Mouse (Mus musculus) forebrain, embryonic 15.5 days (tissue): ENCODE measurements at regions not wholly inside any gene's neighbourhood (a gene's known extent, or its start where the extent isn't known, plus 50 kb on each side); places are given as distances from the start of the nearest gene placed in this dataset.
"Not testable (repeated sequence)": the region's sequence is repeated elsewhere in the genome, so short reads cannot be mapped to it uniquely, and the experiment has no call there.

Experiments used
- ATAC-seq: fragments of 200-750 bp; cut with Nextera tagmentation; replicated peaks from 2 replicates; pipeline ENCODE4 v1.8.0; 2017; ENCODE audit warnings: mild to moderate bottlenecking, moderate TSS enrichment, moderate library complexity
- H3K27ac ChIP-seq: fragments of 300-500 bp; sonication (generic); replicated peaks from 2 replicates; pipeline ENCODE4 v1.5.1; 2015; ENCODE audit warnings: mild to moderate bottlenecking, inconsistent platforms
- H3K27me3 ChIP-seq: fragments of 300-500 bp; sonication (generic); 2 replicates; pipeline ENCODE4 v1.6.1; 2015; ENCODE audit warnings: inconsistent platforms
- H3K36me3 ChIP-seq: fragments of 300-500 bp; sonication (generic); 2 replicates; pipeline ENCODE4 v1.6.1; 2015; ENCODE audit warnings: mild to moderate bottlenecking, inconsistent platforms
- H3K4me1 ChIP-seq: fragments of 300-500 bp; sonication (generic); 2 replicates; pipeline ENCODE4 v1.6.1; 2015; ENCODE audit warnings: inconsistent platforms
- H3K4me2 ChIP-seq: fragments of 300-500 bp; sonication (generic); replicated peaks from 2 replicates; pipeline ENCODE4 v1.6.1; 2015; ENCODE audit warnings: mild to moderate bottlenecking, inconsistent platforms
- H3K4me3 ChIP-seq: fragments of 300-500 bp; sonication (generic); 2 replicates; pipeline ENCODE4 v1.5.1; 2015; ENCODE audit warnings: mild to moderate bottlenecking, inconsistent platforms
- H3K9ac ChIP-seq: fragments of 300-500 bp; sonication (generic); replicated peaks from 2 replicates; pipeline ENCODE4 v1.6.1; 2015; ENCODE audit warnings: mild to moderate bottlenecking, inconsistent platforms
- H3K9me3 ChIP-seq: fragments of 300-500 bp; sonication (generic); 2 replicates; pipeline ENCODE4 v1.6.1; 2016; ENCODE audit warnings: inconsistent platforms
- WGBS: fragments of 180-500 bp; shearing (Covaris S2); methylation state at CpG from one replicate; pipeline ENCODE4 v1.1.7; 2015; ENCODE audit warnings: mixed read lengths; 5-methylcytosine and 5-hydroxymethylcytosine counted together

DNA sequence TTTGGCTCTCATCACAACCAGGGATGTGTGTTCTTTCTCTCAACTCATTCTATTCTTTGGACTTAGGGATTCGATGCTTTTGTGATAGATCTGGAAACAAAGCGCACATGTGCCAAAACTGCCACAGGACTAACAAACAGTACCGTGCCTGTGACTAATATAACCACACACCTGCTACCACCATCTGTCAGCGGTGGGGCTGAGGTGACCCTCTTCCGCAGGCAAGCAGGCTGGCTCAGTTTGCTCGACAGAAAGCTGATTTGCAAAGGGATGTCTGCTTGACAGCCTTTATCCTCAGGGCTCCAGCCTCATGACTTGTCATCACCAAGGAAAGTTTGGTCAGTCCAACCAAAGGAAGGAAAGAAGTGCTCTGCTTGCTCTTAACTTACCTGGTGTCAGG, 146.7 kb upstream of the Fer start:
- no peak overlapping the region for H3K27ac ChIP-seq
- WGBS = 57% methylated on average over 6 of the region's 6 CpGs
- H3K36me3 ChIP-seq = no peaks in the 10 kb centered on the region
- no peaks in the 10 kb centered on the region for H3K9me3 ChIP-seq
- no peak overlapping the region for H3K4me2 ChIP-seq
- H3K4me1 ChIP-seq = peaks cover 14% of the 10 kb centered on the region; the same call in 1 of the 2 replicates
- ATAC-seq = peak; percentile 76
- no peak overlapping the region for H3K4me3 ChIP-seq
- no peak overlapping the region for H3K9ac ChIP-seq
- no peaks in the 10 kb centered on the region for H3K27me3 ChIP-seq

DNA sequence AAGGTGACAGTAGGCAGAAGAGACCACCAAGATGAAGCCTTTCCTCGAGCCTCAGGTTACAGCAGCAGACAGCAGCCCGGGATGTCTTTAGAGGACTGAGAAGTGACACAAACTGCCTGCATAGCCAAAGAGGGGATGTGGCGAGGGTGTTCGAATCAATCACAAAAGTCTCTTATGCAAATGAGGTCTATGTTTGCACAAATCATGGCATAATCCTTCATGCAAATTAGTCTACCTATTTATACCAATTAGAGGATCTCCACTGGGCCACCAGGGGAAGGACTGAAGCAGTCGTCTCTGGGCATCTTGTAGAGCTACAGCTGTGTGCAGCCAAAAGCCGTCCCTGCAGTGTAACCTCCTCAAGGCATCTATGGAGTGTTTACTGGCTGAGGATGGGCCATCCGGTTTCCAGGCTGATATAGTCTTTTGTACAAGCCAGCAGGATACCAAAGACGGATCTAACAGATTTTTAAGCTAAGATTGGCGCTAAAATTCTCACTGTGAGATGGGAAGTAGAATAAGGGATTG, 145.7 kb upstream of the Fer start:
- no peaks in the 10 kb centered on the region for H3K9me3 ChIP-seq
- no peak overlapping the region for H3K4me2 ChIP-seq
- no peak overlapping the region for H3K4me3 ChIP-seq
- no peak for ATAC-seq
- H3K27me3 ChIP-seq = no peaks in the 10 kb centered on the region
- H3K9ac ChIP-seq = no peak overlapping the region
- peaks cover 14% of the 10 kb centered on the region; the same call in 1 of the 2 replicates for H3K4me1 ChIP-seq
- 33% methylated on average over 9 of the region's 9 CpGs for WGBS
- H3K36me3 ChIP-seq = no peaks in the 10 kb centered on the region
- no peak overlapping the region for H3K27ac ChIP-seq

DNA sequence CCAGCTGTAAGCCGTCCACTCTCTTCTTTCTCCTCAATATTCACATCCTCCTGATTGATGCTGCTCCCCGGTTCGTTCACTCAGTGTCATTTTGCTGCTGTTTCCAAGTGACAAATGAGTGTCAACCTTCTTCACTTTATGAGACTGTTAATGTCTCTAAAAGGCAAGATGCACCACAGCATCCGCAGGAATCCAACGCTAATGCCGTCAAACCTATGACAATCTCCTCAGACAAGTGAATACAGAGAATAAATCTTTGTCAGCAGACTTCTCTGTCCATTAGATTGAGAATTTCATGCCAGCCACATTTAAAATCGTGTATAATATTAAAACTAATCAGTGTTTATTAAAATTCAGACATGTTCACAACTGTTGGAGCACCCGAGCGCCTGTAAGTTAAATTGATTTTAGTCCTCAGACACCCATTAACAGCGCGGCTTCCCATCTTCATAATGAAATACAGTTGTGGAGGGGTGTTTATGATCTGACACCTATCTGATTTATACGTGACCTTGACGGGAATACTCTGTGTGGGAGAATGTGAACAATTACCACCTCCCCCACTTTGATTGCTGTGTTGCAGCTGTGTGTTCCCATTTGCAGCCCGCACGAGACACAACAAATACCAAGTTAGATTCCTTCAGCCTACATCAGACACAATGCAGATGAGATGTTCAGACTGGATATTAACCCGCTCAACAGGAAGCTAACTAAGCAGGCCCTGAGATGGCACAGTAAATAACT, 143.7 kb upstream of the Fer start:
- WGBS = 69% methylated on average over 16 of the region's 16 CpGs
- no peak for ATAC-seq

DNA sequence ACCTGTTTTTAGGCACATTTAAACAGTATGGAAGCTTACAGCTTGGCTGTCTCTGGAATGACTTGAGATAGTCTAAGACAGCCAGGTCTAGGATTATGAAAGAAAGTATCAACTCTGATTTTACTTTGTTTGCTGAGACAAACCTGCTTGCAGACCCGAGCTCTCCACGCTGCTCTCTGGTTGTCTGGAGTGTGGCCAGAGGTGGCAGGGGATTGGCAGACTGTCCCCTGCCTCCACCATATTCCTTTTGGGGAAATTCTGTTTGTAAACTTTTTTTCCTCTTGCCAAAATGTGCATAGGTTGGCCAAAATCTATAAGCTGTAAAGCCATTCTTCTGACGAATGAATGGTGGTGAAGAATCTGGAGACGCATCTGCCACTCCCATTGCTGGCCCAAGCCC, 143.1 kb upstream of the Fer start:
- Histone ChIP-seq H3K4me2 (no peak overlapping the region), H3K9me3 (no peaks in the 10 kb centered on the region), H3K36me3 (no peaks in the 10 kb centered on the region), H3K27ac (no peak overlapping the region), H3K9ac (no peak overlapping the region), H3K27me3 (no peaks in the 10 kb centered on the region), H3K4me1 (peaks cover 14% of the 10 kb centered on the region; the same call in 1 of the 2 replicates), H3K4me3 (no peak overlapping the region)
- 71% methylated on average over 4 of the region's 4 CpGs for WGBS
- ATAC-seq = no peak

More for the DNA sequence above, 143.7 kb upstream of the Fer start:
- Histone ChIP-seq H3K9ac (no peak overlapping the region), H3K4me1 (peaks cover 14% of the 10 kb centered on the region; the same call in 1 of the 2 replicates), H3K4me3 (no peak overlapping the region), H3K36me3 (no peaks in the 10 kb centered on the region), H3K9me3 (no peaks in the 10 kb centered on the region), H3K27me3 (no peaks in the 10 kb centered on the region), H3K27ac (no peak overlapping the region), H3K4me2 (no peak overlapping the region)

DNA sequence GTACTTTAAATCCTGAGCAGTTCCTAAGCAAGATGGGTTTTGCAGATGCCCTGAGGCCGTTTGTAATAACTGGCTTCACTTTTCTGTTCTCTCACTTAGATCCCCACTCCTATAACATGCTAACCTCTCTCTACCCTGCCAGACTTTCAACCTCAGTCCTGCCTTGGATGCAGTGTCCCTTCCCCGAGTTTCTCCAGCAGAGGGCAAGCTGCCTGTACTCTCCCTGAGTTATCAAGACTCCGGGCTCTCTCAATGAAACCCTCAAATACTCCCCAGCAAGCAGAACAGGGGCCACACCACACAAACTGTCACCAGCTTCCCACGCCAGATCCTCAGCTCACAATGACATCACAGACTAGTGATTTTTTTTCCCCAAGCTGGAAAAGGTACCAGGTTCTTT, 142.0 kb upstream of the Fer start:
- H3K4me1 ChIP-seq = peaks cover 9% of the 10 kb centered on the region; the same call in 1 of the 2 replicates
- H3K27me3 ChIP-seq = no peaks in the 10 kb centered on the region
- no peak overlapping the region for H3K27ac ChIP-seq
- ATAC-seq = no peak
- 26% methylated on average over 4 of the region's 4 CpGs for WGBS
- no peaks in the 10 kb centered on the region for H3K9me3 ChIP-seq
- no peak overlapping the region for H3K4me3 ChIP-seq
- H3K4me2 ChIP-seq = no peak overlapping the region
- no peaks in the 10 kb centered on the region for H3K36me3 ChIP-seq
- no peak overlapping the region for H3K9ac ChIP-seq

DNA sequence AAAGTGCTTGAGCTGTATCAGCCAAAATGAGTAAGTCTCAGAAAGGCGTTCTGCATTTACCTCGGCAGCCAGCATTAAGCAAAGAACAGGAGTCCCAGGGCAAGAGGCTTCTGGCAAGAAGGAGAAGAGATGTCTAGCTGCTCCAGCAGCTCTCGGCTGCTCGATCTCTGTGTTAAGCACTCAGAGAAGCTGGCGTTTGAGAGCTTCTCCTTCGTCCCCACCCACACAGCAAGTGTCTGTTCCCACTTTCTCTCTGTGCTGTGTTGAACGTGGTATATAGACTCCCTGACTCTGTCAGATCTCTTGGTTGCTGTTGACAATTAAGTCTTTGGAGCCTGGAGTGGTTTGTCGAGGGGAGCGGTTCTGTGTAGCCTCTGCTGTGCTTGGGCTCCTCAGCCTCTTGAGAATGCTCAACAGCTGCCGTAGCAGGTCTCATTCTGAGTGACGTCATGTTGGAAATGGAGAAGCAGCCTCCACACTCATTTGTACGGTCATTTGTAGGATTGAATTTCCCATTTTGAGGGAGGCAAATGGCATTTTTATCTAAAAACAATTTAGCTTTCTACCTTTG, 140.3 kb upstream of the Fer start:
- 79% methylated on average over 12 of the region's 12 CpGs for WGBS
- H3K4me1 ChIP-seq = no peaks in the 10 kb centered on the region
- no peak for ATAC-seq

DNA sequence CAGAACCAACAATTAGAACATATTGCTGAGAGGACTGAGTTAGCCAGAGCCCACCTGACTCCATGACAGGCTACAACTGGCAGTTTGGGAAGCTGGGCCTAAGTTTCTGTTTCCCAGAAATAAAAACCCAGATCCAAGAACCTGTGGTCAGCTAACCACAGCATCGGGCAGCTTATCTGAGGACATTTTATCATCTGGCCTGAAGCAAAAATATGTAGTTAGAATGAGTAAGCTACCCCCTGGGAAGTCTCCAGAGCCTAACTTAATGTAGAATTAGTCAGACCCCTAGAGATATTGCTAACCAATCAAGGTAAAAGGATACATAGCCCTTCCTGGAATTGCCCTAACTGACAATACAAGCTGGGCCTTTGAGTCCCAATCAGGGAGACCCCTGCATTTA, 124.7 kb upstream of the Fer start:
- Histone ChIP-seq H3K4me1 (no peaks in the 10 kb centered on the region), H3K27me3 (no peaks in the 10 kb centered on the region), H3K4me2 (no peak overlapping the region), H3K9me3 (no peaks in the 10 kb centered on the region), H3K36me3 (no peaks in the 10 kb centered on the region), H3K4me3 (no peak overlapping the region), H3K27ac (no peak overlapping the region), H3K9ac (no peak overlapping the region)
- 98% methylated on average over 1 of the region's 1 CpGs for WGBS
- no peak for ATAC-seq

More for the DNA sequence above, 140.3 kb upstream of the Fer start:
- H3K36me3 ChIP-seq = no peaks in the 10 kb centered on the region
- H3K4me2 ChIP-seq = no peak overlapping the region
- H3K4me3 ChIP-seq = no peak overlapping the region
- no peaks in the 10 kb centered on the region for H3K9me3 ChIP-seq
- no peak overlapping the region for H3K27ac ChIP-seq
- H3K9ac ChIP-seq = no peak overlapping the region
- H3K27me3 ChIP-seq = no peaks in the 10 kb centered on the region

DNA sequence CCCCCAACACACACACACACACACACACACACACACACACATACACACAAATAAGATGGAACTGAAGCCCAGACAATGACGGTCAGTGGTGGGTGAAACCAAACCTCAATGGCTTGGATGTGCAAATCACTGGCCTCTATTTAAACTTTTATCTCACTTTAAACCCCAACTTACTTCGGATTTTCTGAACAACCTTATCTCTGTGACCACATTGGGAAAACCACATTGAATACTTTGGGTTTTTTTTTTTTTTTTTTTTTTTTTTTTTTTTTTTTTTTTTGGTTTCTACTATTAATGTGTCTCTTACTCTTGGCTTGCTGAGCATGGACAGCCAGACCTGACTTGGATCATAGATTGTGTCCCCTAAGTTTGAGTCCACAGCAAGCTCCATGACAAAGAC, 123.2 kb upstream of the Fer start:
- WGBS = 84% methylated on average over 2 of the region's 2 CpGs
- Histone ChIP-seq H3K4me2 (no peak overlapping the region), H3K9me3 (no peaks in the 10 kb centered on the region), H3K27me3 (no peaks in the 10 kb centered on the region), H3K4me1 (no peaks in the 10 kb centered on the region), H3K27ac (no peak overlapping the region), H3K4me3 (no peak overlapping the region), H3K36me3 (no peaks in the 10 kb centered on the region), H3K9ac (no peak overlapping the region)
- ATAC-seq = no peak

DNA sequence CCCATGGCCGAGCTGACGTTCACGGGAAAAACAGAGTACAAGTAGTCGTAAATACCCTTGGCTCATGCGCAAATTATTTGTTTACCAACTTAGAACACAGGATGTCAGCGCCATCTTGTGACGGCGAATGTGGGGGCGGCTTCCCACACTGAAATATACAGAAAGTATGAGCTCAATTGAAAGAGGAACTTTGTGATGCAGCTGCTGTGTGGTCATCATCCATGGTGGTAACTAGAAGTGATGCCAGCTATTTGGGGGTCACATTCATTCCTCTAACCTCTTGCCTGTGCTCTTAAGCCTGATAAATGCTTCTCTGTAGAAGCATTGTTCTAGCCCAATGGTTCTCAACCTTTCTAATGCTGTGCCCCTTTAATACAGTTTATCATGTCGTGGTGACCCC, 113.6 kb upstream of the Fer start:
- H3K27ac ChIP-seq, H3K4me2 ChIP-seq, ATAC-seq, H3K4me3 ChIP-seq, H3K4me1 ChIP-seq, H3K27me3 ChIP-seq, H3K9me3 ChIP-seq, H3K9ac ChIP-seq, H3K36me3 ChIP-seq: not testable (repeated sequence)
- WGBS = 95% methylated on average over 6 of the region's 10 CpGs

DNA sequence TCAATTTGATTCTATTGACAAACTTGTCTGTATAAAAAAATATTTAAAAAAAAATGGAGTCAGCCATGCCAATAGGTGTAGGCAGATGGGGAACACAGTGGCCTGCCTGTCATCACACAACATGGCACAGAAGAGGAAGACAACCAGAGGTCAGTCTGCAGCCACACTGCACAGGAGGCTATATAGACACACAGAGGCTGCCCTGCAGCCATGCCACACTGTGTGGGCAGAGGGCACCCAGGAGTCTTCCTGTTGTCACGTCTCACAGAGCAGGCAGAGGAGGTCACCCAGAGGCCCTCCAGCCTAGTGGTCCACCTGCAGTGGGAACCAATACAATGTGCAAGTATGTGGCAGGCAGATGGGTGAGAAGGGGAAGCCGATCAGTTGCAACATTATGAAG, 108.5 kb upstream of the Fer start:
- H3K27ac ChIP-seq = no peak overlapping the region
- no peaks in the 10 kb centered on the region for H3K9me3 ChIP-seq
- peaks cover 5% of the 10 kb centered on the region for H3K4me1 ChIP-seq
- H3K9ac ChIP-seq = no peak overlapping the region
- no peaks in the 10 kb centered on the region for H3K27me3 ChIP-seq
- no peaks in the 10 kb centered on the region for H3K36me3 ChIP-seq
- ATAC-seq = no peak
- H3K4me2 ChIP-seq = no peak overlapping the region
- WGBS = 89% methylated on average over 2 of the region's 2 CpGs
- no peak overlapping the region for H3K4me3 ChIP-seq

DNA sequence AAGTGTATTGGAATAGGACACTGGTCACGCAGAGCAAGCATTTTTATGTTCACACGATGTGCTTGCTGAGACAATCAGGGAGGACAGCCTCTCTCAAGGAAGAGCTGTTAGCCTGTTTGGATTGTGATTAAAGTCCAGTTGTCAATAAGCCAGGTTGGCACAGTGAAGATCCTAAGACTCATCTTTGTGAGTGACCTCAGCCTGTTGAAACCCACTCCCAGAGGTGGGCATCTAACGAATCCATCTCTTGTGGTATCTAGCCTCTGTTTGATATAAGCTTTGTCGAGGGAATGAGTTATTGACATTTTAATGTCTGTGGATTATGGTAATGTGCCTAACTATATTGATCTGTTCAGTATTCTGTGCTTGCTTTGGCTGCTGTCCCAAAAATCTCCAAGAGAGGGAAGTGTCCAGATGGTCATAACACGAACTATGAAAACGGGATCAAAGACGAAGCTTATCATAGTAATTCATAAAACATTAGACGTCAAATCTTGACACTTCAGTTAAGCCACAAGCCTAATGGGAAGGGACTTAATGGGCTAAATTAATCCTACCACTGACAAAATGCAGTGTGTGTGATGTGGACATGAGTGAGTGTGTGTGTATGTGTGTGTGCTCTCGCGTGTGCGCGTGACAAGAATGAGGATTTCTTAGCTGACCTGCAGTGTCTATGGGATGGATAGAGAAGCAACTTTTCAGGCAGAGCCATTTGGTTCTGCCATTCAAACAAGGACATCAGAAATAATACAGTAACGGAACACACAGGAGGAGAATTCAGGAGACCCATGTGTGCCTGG, 104.8 kb upstream of the Fer start:
- Histone ChIP-seq H3K9me3 (no peaks in the 10 kb centered on the region), H3K4me3 (no peak overlapping the region), H3K27ac (no peak overlapping the region), H3K4me2 (no peak overlapping the region), H3K36me3 (no peaks in the 10 kb centered on the region), H3K9ac (no peak overlapping the region), H3K27me3 (no peaks in the 10 kb centered on the region), H3K4me1 (peaks cover 5% of the 10 kb centered on the region)
- WGBS = 84% methylated on average over 13 of the region's 13 CpGs
- no peak for ATAC-seq

DNA sequence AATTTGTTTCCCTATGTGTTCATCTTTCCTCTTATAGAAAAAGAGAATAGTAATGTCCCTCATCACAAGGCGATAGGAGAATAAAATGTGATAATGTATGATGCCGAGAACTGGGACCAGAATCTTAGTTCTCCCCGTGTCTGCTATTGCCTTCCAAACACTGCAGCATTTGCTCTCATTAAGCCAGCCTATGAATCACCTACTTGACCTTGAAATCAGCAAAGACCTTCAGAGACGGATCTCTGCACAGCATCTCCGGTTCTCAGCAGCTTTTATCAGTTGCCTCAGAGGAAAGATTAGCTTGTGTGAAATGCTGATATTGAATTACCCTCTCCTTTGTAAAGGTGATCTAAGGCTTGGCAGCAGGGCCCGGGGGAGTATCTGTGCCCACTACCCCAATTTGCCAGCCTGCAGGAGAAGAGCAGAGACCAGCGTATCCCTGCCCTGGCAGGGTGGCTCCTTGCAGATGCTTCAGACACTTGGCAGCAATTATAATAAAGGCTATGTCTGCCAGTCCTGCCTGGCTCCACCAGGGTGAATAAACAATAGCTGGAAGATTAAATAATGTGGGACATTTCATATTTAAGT, 104.0 kb upstream of the Fer start:
- H3K27ac ChIP-seq = no peak overlapping the region
- H3K9ac ChIP-seq = no peak overlapping the region
- no peaks in the 10 kb centered on the region for H3K27me3 ChIP-seq
- no peak overlapping the region for H3K4me2 ChIP-seq
- H3K36me3 ChIP-seq = no peaks in the 10 kb centered on the region
- ATAC-seq = no peak
- H3K9me3 ChIP-seq = no peaks in the 10 kb centered on the region
- 71% methylated on average over 7 of the region's 7 CpGs for WGBS
- no peak overlapping the region for H3K4me3 ChIP-seq
- H3K4me1 ChIP-seq = peaks cover 5% of the 10 kb centered on the region
